Mouse (Mus musculus) G1E (cell line): ENCODE data around the gene Nisch.

ENCODE experiments used
- CTCF ChIP-seq: IDR thresholded peaks from 2 replicates; pipeline ENCODE4 v1.5.1; 2012; ENCODE audit warnings: low read depth, low read length, inconsistent platforms, mixed read lengths
- GATA1 ChIP-seq: IDR thresholded peaks from 2 replicates; pipeline ENCODE4 v1.6.1; 2012; ENCODE audit warnings: borderline replicate concordance, low read length, inconsistent platforms, mixed read lengths
- POLR2AphosphoS5 ChIP-seq: IDR thresholded peaks from 2 replicates; pipeline ENCODE4 v1.6.1; 2012; ENCODE audit warnings: low read depth, low read length, inconsistent platforms; ENCODE audit not compliant: insufficient replicate concordance
- TAL1 ChIP-seq: conservative IDR thresholded peaks from 2 replicates; pipeline ENCODE4 v1.6.1; 2012; ENCODE audit warnings: low read depth, low read length, inconsistent platforms, mixed read lengths

DNA sequence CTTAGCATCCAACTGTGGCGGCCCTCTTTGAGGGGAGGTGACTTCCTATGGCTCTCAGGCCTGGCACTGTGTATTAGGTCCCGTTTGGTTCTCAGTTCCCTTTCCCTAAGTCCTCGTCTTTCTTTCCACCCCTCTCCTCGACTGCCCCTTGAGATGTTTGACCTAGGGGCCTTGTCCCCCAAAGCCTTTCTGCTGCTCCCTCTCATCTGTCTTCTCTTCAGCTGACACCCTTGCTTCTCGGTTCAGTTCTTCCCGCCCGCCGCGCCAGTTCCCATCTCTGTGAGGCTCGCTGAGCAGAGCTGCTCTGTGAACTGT is 79.5 kb downstream of the Nisch start:
- TF ChIP-seq CTCF = no peak
- TF ChIP-seq TAL1 = no peak
- TF ChIP-seq GATA1 = no peak
- no peak for TF ChIP-seq POLR2AphosphoS5
